Mouse (Mus musculus) spleen, postnatal 14 days (tissue): ENCODE results near the gene Bmp4.

Experiments
- DNase-seq, 2 experiments: peaks; one replicate each; pipeline ENCODE4 v3.0.0; 2021 to 2022; ENCODE audit warnings: low spot score in 2 of 2

Bmp4 gene

GRCm38 (mm10) chr14:46386478-46387356, 3.8 kb downstream of the Bmp4 start:
- no peak for DNase-seq

- DNase-seq, result no peak
Observed at GRCm38 (mm10) chr14:46385701-46386477, 4.6 kb downstream of the Bmp4 start.

GRCm38 (mm10) chr14:46384946-46385691, 5.3 kb downstream of the Bmp4 start:
- no peak for DNase-seq

GRCm38 (mm10) chr14:46381457-46381856, 9.0 kb downstream of the Bmp4 start:
- no peak for DNase-seq

GRCm38 (mm10) chr14:46380286-46380721, 10.2 kb downstream of the Bmp4 start:
- no peak for DNase-seq

GRCm38 (mm10) chr14:46379285-46379684, 11.2 kb downstream of the Bmp4 start, which contains the start of gene Gm15217:
Gene Gm15217, plus strand, starts transcription at chr14:46379414.
- no peak for DNase-seq

- no peak for DNase-seq
Observed at GRCm38 (mm10) chr14:46375796-46376195, 14.7 kb downstream of the Bmp4 start.

- no peak for DNase-seq
Observed at GRCm38 (mm10) chr14:46372452-46372851, 18.0 kb downstream of the Bmp4 start.

GRCm38 (mm10) chr14:46363209-46363608, 27.3 kb downstream of the Bmp4 start:
- no peak for DNase-seq

GRCm38 (mm10) chr14:46357696-46358095, 32.8 kb downstream of the Bmp4 start:
- no peak for DNase-seq

GRCm38 (mm10) chr14:46357286-46357685, 33.2 kb downstream of the Bmp4 start:
- DNase-seq, result no peak

- no peak for DNase-seq
Observed at GRCm38 (mm10) chr14:46344750-46345149, 45.7 kb downstream of the Bmp4 start.

- DNase-seq, result no peak
Observed at GRCm38 (mm10) chr14:46338801-46339200, 51.7 kb downstream of the Bmp4 start.
